Mouse (Mus musculus) left cerebral cortex, adult 6 months (tissue): ENCODE measurements around the gene Hid1. TPM values are rescaled to one million over a fixed set of nuclear protein-coding genes. Genes with fewer than 3 reads are reported as not detected.

ENCODE experiments used
- long read RNA-seq, 2 experiments: library from polyadenylated mRNA; unstranded; transcript quantifications; one replicate each; pipeline ENCODE4 v2.0.0; 2019 to 2020
- polyA plus RNA-seq: library from polyadenylated mRNA; unstranded; fragments of <200 nt; fragmentation: Nextera tagmentation; gene quantifications from 2 replicates; pipeline ENCODE4 v1.2.3, GENCODE M21; 2021

The Hid1 gene
- polyA plus RNA-seq, result 58.1 and 64.1 TPM in 2 replicates
- long read RNA-seq, experiment 1, transcript Hid1-202 (19 exons, 3,276 nt), result minor isoform, 59 of 351 reads
- long read RNA-seq, experiment 1, transcript Hid1-201 (19 exons, 3,236 nt), result major isoform, 158 of 351 reads
- long read RNA-seq, experiment 1, partial matches to known transcripts, result 83 of 351 reads
- long read RNA-seq, experiment 1, other reads (novel, unspliced or antisense), result 51 of 351 reads
- long read RNA-seq, experiment 2, transcript Hid1-202 (19 exons, 3,276 nt), result minor isoform, 7 of 56 reads
- long read RNA-seq, experiment 2, transcript Hid1-201 (19 exons, 3,236 nt), result major isoform, 14 of 56 reads
- long read RNA-seq, experiment 2, partial matches to known transcripts, result 31 of 56 reads
- long read RNA-seq, experiment 2, other reads (novel, unspliced or antisense), result 4 of 56 reads

GRCm38 (mm10) chr11:115367395-115367944 lies at the start of gene Hid1:
Gene Hid1, minus strand, starts transcription at chr11:115367756.

GRCm38 (mm10) chr11:115403338-115404124 lies 36.0 kb upstream of the Hid1 start, which contains the start of gene Mrpl58:
Gene Mrpl58, plus strand, starts transcription at chr11:115403752.

GRCm38 (mm10) chr11:115381743-115382539 lies 14.4 kb upstream of the Hid1 start, which contains the start of gene Cdr2l:
Gene Cdr2l, plus strand, starts transcription at chr11:115381916.

GRCm38 (mm10) chr11:115334531-115334930 lies 33.0 kb downstream of the Hid1 start, which contains the start of gene Otop3:
Gene Otop3, plus strand, starts transcription at chr11:115334731.

GRCm38 (mm10) chr11:115321906-115322693 lies 45.5 kb downstream of the Hid1 start, which contains the start of gene Ush1g:
Gene Ush1g, minus strand, starts transcription at chr11:115322041.

GRCm38 (mm10) chr11:115306863-115307262 lies 60.7 kb downstream of the Hid1 start, which contains the start of gene Otop2:
Gene Otop2, plus strand, starts transcription at chr11:115307163.

Other genes with a start within 250 kb of the Hid1 start
- 0.14 TPM in 1 of 2 replicates, not detected in the other for gene Cd300lf, start 233.8 kb downstream of the Hid1 start, polyA plus RNA-seq
- gene Slc9a3r1, start 204.4 kb downstream of the Hid1 start, polyA plus RNA-seq, result 21.7 and 21.9 TPM in 2 replicates
- gene Tmem104, start 180.3 kb downstream of the Hid1 start, polyA plus RNA-seq, result 13.6 and 21.7 TPM in 2 replicates
- 47.6 and 49.6 TPM in 2 replicates for gene Nat9, start 179.9 kb downstream of the Hid1 start, polyA plus RNA-seq
- 2.8 and 6.7 TPM in 2 replicates for gene Grin2c, start 100.5 kb downstream of the Hid1 start, polyA plus RNA-seq
- gene Fdxr, start 90.7 kb downstream of the Hid1 start, polyA plus RNA-seq, result 7.4 and 8.5 TPM in 2 replicates
- gene Fads6, start 70.1 kb downstream of the Hid1 start, polyA plus RNA-seq, result 2.0 and 2.5 TPM in 2 replicates
- 1.2 and 2.5 TPM in 2 replicates for gene Otop2, start 60.6 kb downstream of the Hid1 start, polyA plus RNA-seq
- gene Ush1g, start 45.7 kb downstream of the Hid1 start, polyA plus RNA-seq, result 0.27 and 0.36 TPM in 2 replicates
- gene Otop3, start 33.0 kb downstream of the Hid1 start, polyA plus RNA-seq, result 0.15 and 0.21 TPM in 2 replicates
- 6.6 and 13.2 TPM in 2 replicates for gene Cdr2l, start 14.2 kb upstream of the Hid1 start, polyA plus RNA-seq
- gene Mrpl58, start 36.0 kb upstream of the Hid1 start, polyA plus RNA-seq, result 211 and 277 TPM in 2 replicates
- 1,610 and 1,643 TPM in 2 replicates for gene Atp5h, start 52.2 kb upstream of the Hid1 start, polyA plus RNA-seq
- gene Kctd2, start 52.4 kb upstream of the Hid1 start, polyA plus RNA-seq, result 8.4 and 9.6 TPM in 2 replicates
- not detected in 2 replicates for gene Trim80, start 72.8 kb upstream of the Hid1 start, polyA plus RNA-seq
- gene Slc16a5, start 94.7 kb upstream of the Hid1 start, polyA plus RNA-seq, result 0.15 and 0.38 TPM in 2 replicates
- gene Armc7, start 107.9 kb upstream of the Hid1 start, polyA plus RNA-seq, result 8.7 and 8.9 TPM in 2 replicates
- 122 and 134 TPM in 2 replicates for gene Nt5c, start 124.1 kb upstream of the Hid1 start, polyA plus RNA-seq
- 221 and 286 TPM in 2 replicates for gene Jpt1, start 146.6 kb upstream of the Hid1 start, polyA plus RNA-seq
- 614 and 680 TPM in 2 replicates for gene Sumo2, start 168.5 kb upstream of the Hid1 start, polyA plus RNA-seq
- 24.0 and 25.4 TPM in 2 replicates for gene Nup85, start 196.7 kb upstream of the Hid1 start, polyA plus RNA-seq
- 52.9 and 69.6 TPM in 2 replicates for gene Mrps7, start 236.2 kb upstream of the Hid1 start, polyA plus RNA-seq
- 5.6 and 19.8 TPM in 2 replicates for gene Gga3, start 236.3 kb upstream of the Hid1 start, polyA plus RNA-seq
- 21.1 and 23.1 TPM in 2 replicates for gene Mif4gd, start 245.2 kb upstream of the Hid1 start, polyA plus RNA-seq